Mouse (Mus musculus) cortical plate, adult 2 months (tissue): ENCODE measurements around the gene Ascc1.

Experiments
- CTCF ChIP-seq: fragments of 200-500 bp; IDR thresholded peaks from 2 replicates; pipeline ENCODE4 v1.5.1; 2011; ENCODE audit warnings: mild to moderate bottlenecking, control low read depth, low read length; ENCODE audit not compliant: insufficient read depth; ENCODE audit errors: extremely low read depth
- POLR2A ChIP-seq: fragments of 200-500 bp; IDR thresholded peaks from 2 replicates; pipeline ENCODE4 v1.6.1; 2011; ENCODE audit warnings: mild to moderate bottlenecking, low read length, control low read depth; ENCODE audit not compliant: insufficient read depth; ENCODE audit errors: extremely low read depth

DNA sequence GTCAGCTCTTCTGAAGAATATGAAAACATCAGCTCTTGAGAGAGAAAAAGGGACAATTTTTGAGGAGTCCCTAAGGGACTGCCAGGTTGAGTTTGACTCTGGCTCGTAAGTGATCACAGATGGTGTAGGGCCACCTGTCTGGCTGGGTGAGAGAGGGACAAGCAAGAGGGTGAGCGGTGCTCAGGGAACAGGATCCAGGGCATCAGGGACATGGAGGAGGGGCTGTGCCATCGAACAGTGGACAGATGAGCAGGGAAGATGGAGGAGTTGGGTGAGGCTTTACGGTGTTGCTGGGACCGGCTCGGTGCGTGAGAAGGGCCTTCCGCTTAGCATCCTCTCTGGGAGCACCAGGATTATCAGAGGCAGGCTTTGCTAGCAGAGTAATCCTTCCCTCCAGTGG, 106.7 kb downstream of the Ascc1 start:
- TF ChIP-seq CTCF, result no peak
- TF ChIP-seq POLR2A, result no peak; the same call in 1 of the 2 replicates
